Mouse (Mus musculus) heart, embryonic 15.5 days (tissue): ENCODE measurements at regions not wholly inside any gene's neighbourhood (a gene's known extent, or its start where the extent isn't known, plus 50 kb on each side); places are given as distances from the start of the nearest gene placed in this dataset.
"Not testable (repeated sequence)": the region's sequence is repeated elsewhere in the genome, so short reads cannot be mapped to it uniquely, and the experiment has no call there.

Experiments used
- ATAC-seq: fragments of 200-750 bp; cut with Nextera tagmentation; replicated peaks from 2 replicates; pipeline ENCODE4 v1.8.0; 2017; ENCODE audit warnings: low read depth, moderate TSS enrichment; ENCODE audit not compliant: insufficient number of reproducible peaks, insufficient read depth, low FRiP score
- H3K27ac ChIP-seq: fragments of 300-500 bp; sonication (generic); 2 replicates; pipeline ENCODE4 v1.5.1; 2015; ENCODE audit warnings: mild to moderate bottlenecking, inconsistent platforms
- H3K27me3 ChIP-seq: fragments of 300-500 bp; sonication (generic); 2 replicates; pipeline ENCODE4 v1.6.1; 2015; ENCODE audit warnings: inconsistent platforms
- H3K36me3 ChIP-seq: fragments of 300-500 bp; sonication (generic); 2 replicates; pipeline ENCODE4 v1.6.1; 2015; ENCODE audit warnings: mild to moderate bottlenecking, inconsistent platforms
- H3K4me1 ChIP-seq: fragments of 300-500 bp; sonication (generic); replicated peaks from 2 replicates; pipeline ENCODE4 v1.6.1; 2015; ENCODE audit warnings: inconsistent platforms
- H3K4me2 ChIP-seq: fragments of 300-500 bp; sonication (generic); 2 replicates; pipeline ENCODE4 v1.6.1; 2015; ENCODE audit warnings: inconsistent platforms, mild to moderate bottlenecking, moderate library complexity
- H3K4me3 ChIP-seq: fragments of 300-500 bp; sonication (generic); 2 replicates; pipeline ENCODE4 v1.5.1; 2015; ENCODE audit warnings: mild to moderate bottlenecking, inconsistent platforms
- H3K9ac ChIP-seq: fragments of 300-500 bp; sonication (generic); 2 replicates; pipeline ENCODE4 v1.6.1; 2015; ENCODE audit warnings: mild to moderate bottlenecking, inconsistent platforms
- H3K9me3 ChIP-seq: fragments of 300-500 bp; sonication (generic); replicated peaks from 2 replicates; pipeline ENCODE4 v1.6.1; 2016; ENCODE audit warnings: inconsistent platforms
- WGBS: fragments of 180-500 bp; shearing (Covaris S2); methylation state at CpG from one replicate; pipeline ENCODE4 v1.1.7; 2015; ENCODE audit warnings: mixed read lengths; 5-methylcytosine and 5-hydroxymethylcytosine counted together

DNA sequence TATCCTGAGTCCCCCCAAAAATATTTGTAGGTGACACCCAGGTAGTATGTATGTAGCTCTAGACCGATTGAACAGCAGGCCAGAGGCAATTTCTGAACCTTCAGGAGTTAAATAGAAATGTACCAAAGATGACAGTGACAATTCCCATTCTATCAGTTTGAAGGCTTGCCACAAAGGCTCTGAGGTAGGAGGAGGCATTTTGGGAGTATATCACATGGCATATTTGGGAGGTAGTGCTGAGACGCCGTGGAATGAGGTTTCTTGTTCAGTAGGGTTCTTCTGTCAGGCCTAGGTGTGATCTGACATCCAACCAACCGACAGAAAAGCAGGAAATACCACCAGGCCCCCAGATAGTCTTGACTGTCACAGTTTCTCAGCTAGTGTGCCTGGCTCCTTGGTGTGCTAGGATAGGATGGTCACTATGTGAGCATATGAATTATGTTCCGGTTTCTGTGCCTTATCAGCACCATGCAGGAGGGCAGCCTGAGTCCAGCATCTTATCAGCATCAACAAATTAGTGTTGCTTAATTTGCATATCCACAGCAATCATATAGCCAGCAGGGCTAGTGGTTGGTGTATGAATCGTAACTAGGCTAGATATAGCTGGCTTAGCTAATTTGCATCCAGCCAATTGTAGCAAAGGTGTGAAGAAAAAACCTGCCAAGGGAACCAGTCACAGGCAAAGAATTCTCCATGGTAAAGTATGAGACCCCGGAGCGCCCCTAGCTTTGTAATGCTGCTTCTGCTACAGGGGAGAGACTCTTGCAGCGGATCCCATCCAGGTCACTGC lies 136.3 kb upstream of the Bcor start:
- no peak for ATAC-seq
- H3K27me3 ChIP-seq, result peaks cover 11% of the 10 kb centered on the region
- 56% methylated on average over 9 of the region's 9 CpGs for WGBS

DNA sequence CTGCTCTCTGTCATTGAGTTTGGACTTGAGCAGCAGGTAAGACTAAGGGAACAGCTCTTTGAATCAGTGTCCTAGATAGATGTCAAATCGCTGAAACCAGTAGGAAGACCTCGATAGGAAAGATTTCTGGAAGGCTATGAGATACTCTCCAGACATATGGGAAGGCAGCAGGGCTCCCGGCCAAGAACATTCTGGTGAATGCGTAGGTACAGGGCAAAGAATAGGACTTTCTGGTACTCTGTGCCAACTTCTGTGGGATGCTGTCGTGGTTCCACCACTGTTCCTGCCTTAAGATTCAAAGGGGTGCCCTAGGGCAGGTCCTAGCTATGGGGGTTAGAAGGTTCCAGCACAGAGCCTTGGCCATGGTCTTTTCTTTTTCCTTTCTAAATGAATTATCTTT lies 138.5 kb upstream of the Bcor start:
- H3K36me3 ChIP-seq, result no peaks in the 10 kb centered on the region
- H3K27ac ChIP-seq, result no peak overlapping the region
- peaks cover 9% of the 10 kb centered on the region for H3K27me3 ChIP-seq
- no peak overlapping the region for H3K4me3 ChIP-seq
- ATAC-seq, result no peak
- H3K9me3 ChIP-seq, result no peaks in the 10 kb centered on the region
- no peak overlapping the region for H3K4me2 ChIP-seq
- no peaks in the 10 kb centered on the region for H3K4me1 ChIP-seq
- no peak overlapping the region for H3K9ac ChIP-seq
- WGBS, result 77% methylated on average over 5 of the region's 5 CpGs

More for the DNA sequence above, 136.3 kb upstream of the Bcor start:
- Histone ChIP-seq H3K9me3 (no peaks in the 10 kb centered on the region), H3K4me1 (no peaks in the 10 kb centered on the region), H3K27ac (no peak overlapping the region), H3K4me3 (no peak overlapping the region), H3K4me2 (no peak overlapping the region), H3K36me3 (no peaks in the 10 kb centered on the region), H3K9ac (no peak overlapping the region)

DNA sequence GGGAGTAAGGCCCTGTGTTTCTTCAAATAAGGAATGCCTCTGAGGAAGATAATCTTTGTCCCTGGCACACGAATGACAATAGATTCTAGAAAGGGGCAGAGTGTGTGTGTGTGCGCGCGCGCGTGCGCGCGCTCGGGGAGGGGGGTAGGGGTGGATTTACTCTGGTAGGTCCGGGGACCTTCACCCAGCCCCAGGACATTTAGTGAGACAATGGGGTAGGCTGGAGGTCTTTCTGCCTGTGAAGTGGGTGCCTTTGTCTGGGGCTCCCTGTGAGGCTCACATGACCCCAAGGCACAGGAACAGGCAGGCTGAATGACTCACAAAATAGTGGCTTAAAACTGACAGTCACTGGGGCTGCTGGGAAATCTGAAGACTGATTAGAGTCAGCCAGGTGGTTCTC lies 139.1 kb upstream of the Bcor start:
- ATAC-seq, result no peak
- 83% methylated on average over 11 of the region's 11 CpGs for WGBS
- Histone ChIP-seq H3K27me3 (peaks cover 9% of the 10 kb centered on the region), H3K36me3 (no peaks in the 10 kb centered on the region), H3K4me1 (no peaks in the 10 kb centered on the region), H3K27ac (no peak overlapping the region), H3K9me3 (no peaks in the 10 kb centered on the region), H3K4me3 (no peak overlapping the region), H3K9ac (no peak overlapping the region), H3K4me2 (no peak overlapping the region)

DNA sequence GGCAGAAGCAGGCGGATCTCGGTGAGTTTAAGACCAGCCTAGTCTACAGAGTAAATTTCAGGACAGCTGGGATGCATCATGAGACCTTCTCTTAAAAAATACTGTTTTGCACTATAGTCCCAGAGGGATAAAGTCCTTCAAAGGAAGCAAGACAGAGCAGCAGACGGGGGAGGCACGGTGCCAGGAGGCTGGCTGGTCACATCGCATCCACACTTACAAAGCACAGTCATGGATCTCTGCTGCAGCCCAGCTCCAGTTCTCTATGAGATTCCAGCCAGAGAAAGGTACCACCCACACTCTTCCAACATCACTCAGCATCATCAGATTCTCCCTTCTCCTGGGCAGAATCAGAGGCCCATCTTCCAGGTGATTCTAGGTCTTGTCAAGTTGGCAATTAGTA lies 144.5 kb upstream of the Bcor start:
- Histone ChIP-seq H3K27ac (no peak overlapping the region), H3K36me3 (no peaks in the 10 kb centered on the region), H3K27me3 (peaks cover 9% of the 10 kb centered on the region), H3K4me2 (no peak overlapping the region), H3K4me3 (no peak overlapping the region), H3K9ac (no peak overlapping the region), H3K4me1 (no peaks in the 10 kb centered on the region), H3K9me3 (no peaks in the 10 kb centered on the region)
- ATAC-seq, result no peak
- WGBS, result 54% methylated on average over 5 of the region's 5 CpGs

DNA sequence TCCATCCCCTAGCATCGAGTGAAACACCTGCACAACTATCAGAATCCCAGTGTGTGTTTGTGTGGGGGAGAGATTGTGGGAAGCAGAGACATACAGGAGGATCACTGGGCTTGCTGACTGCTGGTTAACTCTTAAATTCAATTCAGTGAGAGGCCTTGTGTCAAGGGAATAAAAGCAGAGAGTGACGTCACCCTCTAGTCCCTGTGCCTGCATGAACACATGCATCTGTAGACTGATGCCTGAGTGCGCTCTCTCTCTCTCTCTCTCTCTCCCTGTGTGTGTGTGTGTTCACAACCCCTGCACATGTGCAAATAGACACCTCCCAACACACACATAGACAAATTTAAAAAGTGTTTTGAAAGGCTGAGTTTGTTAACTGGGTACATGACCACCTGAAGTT lies 146.8 kb upstream of the Bcor start:
- Histone ChIP-seq H3K27me3 (peaks cover 3% of the 10 kb centered on the region), H3K9ac (no peak overlapping the region), H3K27ac (no peak overlapping the region), H3K9me3 (no peaks in the 10 kb centered on the region), H3K4me1 (no peaks in the 10 kb centered on the region), H3K4me2 (no peak overlapping the region), H3K36me3 (no peaks in the 10 kb centered on the region), H3K4me3 (no peak overlapping the region)
- no peak for ATAC-seq
- 53% methylated on average over 3 of the region's 3 CpGs for WGBS

DNA sequence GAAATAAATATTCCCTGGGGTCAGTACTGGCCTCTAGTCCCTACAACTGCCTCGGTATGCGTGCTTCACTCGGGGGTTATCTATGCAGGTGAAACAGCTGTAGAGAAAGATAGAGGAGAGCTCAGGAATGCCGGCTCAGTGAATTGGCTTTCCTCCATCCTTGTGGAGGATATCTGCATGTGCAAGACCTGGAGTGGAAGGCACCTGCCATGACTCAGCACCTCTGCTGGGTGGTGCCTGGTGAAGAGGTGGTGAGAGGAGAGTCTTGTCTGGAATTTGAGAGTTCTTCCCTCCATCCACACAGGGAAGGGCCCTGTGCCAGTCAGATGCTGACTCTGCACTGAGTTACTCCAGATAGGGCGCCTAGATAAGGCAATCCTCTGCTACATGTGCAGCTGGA lies 152.4 kb upstream of the Bcor start:
- Histone ChIP-seq H3K4me3 (no peak overlapping the region), H3K4me2 (no peak overlapping the region), H3K27me3 (peaks cover 3% of the 10 kb centered on the region; the same call in 1 of the 2 replicates), H3K4me1 (0 out of 2 replicates have a peak, but pooled peaks cover 8% of the 10 kb centered on the region), H3K9ac (no peak overlapping the region), H3K27ac (no peak overlapping the region), H3K9me3 (no peaks in the 10 kb centered on the region), H3K36me3 (no peaks in the 10 kb centered on the region)
- 29% methylated on average over 5 of the region's 5 CpGs for WGBS
- ATAC-seq, result no peak

DNA sequence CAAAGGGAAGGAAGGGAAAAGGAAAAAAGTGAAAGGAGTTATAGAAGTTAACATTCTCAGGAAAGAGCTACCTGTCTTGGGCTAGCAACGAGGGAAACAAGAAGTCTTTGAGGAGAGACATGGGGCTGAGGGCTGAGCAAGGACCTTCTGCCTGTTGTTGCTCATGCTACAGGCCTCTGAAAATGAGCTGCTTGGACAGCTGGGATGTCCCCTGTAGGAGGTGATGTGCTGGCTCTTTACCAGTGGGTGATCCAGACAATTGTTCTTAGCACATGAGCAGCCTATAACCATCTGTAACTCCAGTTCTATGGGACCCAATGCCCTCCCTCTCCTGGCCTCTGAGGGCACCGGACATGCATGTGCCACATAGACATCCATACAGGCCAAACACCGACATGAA lies 155.5 kb upstream of the Bcor start:
- no peak overlapping the region for H3K9ac ChIP-seq
- no peaks in the 10 kb centered on the region for H3K27me3 ChIP-seq
- H3K9me3 ChIP-seq, result no peaks in the 10 kb centered on the region
- 74% methylated on average over 3 of the region's 3 CpGs for WGBS
- H3K4me3 ChIP-seq, result no peak overlapping the region
- H3K27ac ChIP-seq, result no peak overlapping the region
- no peak overlapping the region for H3K4me2 ChIP-seq
- 0 out of 2 replicates have a peak, but pooled peaks cover 8% of the 10 kb centered on the region for H3K4me1 ChIP-seq
- no peaks in the 10 kb centered on the region for H3K36me3 ChIP-seq
- ATAC-seq, result no peak

DNA sequence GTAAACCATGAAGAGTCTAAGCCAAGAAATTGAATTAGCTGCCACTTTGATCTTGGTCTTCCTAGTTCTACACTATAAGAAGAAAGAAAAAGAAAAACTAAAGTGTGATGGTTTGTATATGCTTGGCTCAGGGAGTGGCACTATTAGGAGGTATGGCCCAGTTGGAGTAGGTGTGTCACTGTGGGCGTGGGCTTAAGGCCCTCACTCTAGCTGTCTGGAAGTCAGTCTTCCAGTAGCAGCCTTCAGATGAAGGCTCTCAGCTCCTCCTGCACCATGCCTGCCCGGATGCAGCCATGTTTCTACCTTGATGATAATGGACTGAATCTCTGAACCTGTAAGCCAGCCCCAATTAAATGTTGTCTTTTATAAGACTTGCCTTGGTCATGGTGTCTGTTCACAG lies 157.3 kb upstream of the Bcor start:
- H3K4me1 ChIP-seq, ATAC-seq, H3K27me3 ChIP-seq, H3K4me3 ChIP-seq, H3K4me2 ChIP-seq, H3K36me3 ChIP-seq, H3K27ac ChIP-seq, H3K9me3 ChIP-seq, H3K9ac ChIP-seq: not testable (repeated sequence)
- 85% methylated on average over 2 of the region's 2 CpGs for WGBS

DNA sequence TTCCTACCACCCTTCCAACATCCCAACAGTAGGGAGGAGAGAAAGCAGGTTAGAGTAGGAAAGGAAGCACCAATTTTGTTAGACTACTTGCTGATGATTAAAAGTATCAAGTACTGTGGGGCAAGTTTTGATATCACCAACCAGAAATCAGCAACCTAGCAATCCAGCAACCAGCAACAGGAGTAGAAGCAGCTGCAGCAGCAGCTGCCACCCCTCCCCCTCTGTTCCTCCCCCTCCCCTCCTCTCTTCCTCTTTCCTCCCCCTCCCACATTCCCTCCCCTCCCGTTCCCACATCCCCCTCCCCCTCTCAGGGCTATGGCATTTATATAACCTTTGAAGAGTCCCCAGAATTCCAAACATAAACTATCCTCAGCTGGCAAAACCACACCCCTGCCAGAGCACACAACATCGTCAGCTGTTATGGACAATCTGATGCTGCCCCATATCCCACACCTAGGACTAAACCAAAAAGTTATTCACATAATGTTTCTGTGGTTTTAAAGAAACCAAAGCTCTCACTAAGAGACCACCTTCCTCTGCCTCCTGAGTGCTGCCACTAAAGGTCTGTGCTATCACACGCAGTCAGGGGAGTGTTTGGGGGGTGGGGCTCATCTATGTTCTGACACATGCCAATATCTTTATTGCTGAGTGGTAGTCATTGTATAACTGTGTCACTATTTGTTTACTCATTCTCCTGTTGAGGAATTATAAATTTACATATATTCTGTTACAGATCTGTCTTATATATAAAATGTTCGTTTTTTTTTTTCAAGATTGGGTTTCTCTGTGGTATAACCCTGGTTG lies 158.9 kb upstream of the Bcor start:
- no peaks in the 10 kb centered on the region for H3K9me3 ChIP-seq
- H3K27ac ChIP-seq, result no peak overlapping the region
- H3K4me1 ChIP-seq, result no peaks in the 10 kb centered on the region
- no peak overlapping the region for H3K4me2 ChIP-seq
- no peak overlapping the region for H3K4me3 ChIP-seq
- WGBS, result 46% methylated on average over 3 of the region's 4 CpGs
- no peaks in the 10 kb centered on the region for H3K27me3 ChIP-seq
- no peak overlapping the region for H3K9ac ChIP-seq
- H3K36me3 ChIP-seq, result no peaks in the 10 kb centered on the region
- ATAC-seq, result no peak

DNA sequence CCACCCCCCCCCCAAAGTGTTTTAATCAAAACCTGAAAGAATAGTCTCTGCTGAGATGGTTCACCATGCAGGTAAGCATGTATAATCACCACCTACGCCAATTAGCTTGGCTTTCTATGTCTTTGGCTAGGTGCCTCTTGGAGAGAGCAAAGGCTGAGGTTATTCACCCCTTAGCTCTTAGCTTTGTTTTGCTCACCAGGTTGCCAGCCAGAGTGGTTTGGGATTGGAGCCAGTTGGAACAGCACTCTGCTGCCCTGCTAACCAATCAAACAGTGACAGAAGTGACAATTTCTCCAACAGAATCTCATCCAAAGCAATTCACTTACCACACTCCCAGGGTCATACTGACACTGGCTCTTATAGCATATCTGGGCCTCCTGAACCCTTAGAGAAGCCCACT lies 162.3 kb upstream of the Bcor start:
- Histone ChIP-seq H3K36me3 (no peaks in the 10 kb centered on the region), H3K9me3 (no peaks in the 10 kb centered on the region), H3K4me2 (no peak overlapping the region), H3K27me3 (no peaks in the 10 kb centered on the region), H3K27ac (no peak overlapping the region), H3K9ac (no peak overlapping the region), H3K4me1 (no peaks in the 10 kb centered on the region), H3K4me3 (no peak overlapping the region)
- ATAC-seq, result no peak
- 74% methylated on average over 1 of the region's 1 CpGs for WGBS

DNA sequence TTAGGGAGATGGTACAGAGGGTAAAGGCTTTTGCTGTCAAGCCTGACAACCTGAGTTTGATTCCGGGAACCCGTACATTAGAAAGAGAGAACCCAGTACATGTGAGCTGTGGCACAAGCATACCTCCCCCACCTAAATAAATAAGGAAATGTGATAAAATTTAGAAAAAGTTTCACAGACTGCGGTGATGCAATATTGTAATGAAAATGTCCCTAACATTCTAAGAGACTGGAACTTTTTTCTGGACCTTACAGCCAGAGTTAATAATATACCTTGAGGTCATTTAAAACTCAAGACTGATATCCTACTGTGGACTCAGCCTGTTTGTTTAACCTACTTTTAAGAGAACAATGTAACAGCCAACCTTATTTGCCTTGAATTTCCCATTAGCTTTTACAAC lies 163.1 kb upstream of the Bcor start:
- ATAC-seq, result no peak
- Histone ChIP-seq H3K4me2 (no peak overlapping the region), H3K4me3 (no peak overlapping the region), H3K9me3 (no peaks in the 10 kb centered on the region), H3K9ac (no peak overlapping the region), H3K27me3 (no peaks in the 10 kb centered on the region), H3K4me1 (no peaks in the 10 kb centered on the region), H3K36me3 (no peaks in the 10 kb centered on the region), H3K27ac (no peak overlapping the region)
- 78% methylated on average over 3 of the region's 3 CpGs for WGBS

DNA sequence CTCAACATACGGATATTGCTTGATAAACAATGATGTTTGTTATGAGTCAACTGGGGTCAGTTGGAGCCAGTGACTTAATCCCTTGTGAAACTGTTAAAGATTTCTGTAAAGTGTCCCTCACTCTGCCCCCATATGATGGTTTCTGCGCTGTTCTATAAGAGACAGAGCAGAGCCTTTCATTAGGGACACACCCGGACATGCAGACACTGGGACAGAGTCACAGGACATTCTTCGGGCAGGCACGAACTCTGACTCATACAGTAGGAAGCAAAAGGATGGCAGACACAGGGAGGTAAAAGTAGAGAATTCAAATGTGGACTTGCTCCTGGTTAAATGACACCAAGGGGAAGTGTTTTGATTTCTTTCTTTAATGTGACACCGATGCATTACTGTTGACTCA lies 163.7 kb upstream of the Bcor start:
- WGBS, result 71% methylated on average over 6 of the region's 6 CpGs
- ATAC-seq, result no peak

More for the DNA sequence above, 163.7 kb upstream of the Bcor start:
- H3K4me2 ChIP-seq, result no peak overlapping the region
- H3K4me3 ChIP-seq, result no peak overlapping the region
- no peaks in the 10 kb centered on the region for H3K9me3 ChIP-seq
- H3K27me3 ChIP-seq, result no peaks in the 10 kb centered on the region
- no peaks in the 10 kb centered on the region for H3K36me3 ChIP-seq
- no peaks in the 10 kb centered on the region for H3K4me1 ChIP-seq
- no peak overlapping the region for H3K27ac ChIP-seq
- H3K9ac ChIP-seq, result no peak overlapping the region
